Mouse (Mus musculus) midbrain, embryonic 11.5 days (tissue): ENCODE results near the gene Churc1. TPM values are rescaled to one million over a fixed set of nuclear protein-coding genes. Genes with fewer than 3 reads are reported as not detected.
A peak's percentile ranks its signal among the peaks of the same experiment; 100 is the strongest.

Source experiments
- ATAC-seq: fragments of 200-750 bp; cut with Nextera tagmentation; 2 replicates; pipeline ENCODE4 v1.8.0; 2017; ENCODE audit warnings: moderate TSS enrichment, moderate library complexity; ENCODE audit not compliant: low FRiP score
- DNase-seq: peaks from one replicate; pipeline ENCODE4 v3.0.0; 2015; ENCODE audit warnings: low spot score; ENCODE audit errors: missing footprints
- H3K27ac ChIP-seq: fragments of 300-500 bp; sonication (generic); 2 replicates; pipeline ENCODE4 v1.5.1; 2014; ENCODE audit warnings: low read depth, low read length
- H3K27me3 ChIP-seq: fragments of 300-500 bp; sonication (generic); 2 replicates; pipeline ENCODE4 v1.6.1; 2014; ENCODE audit warnings: mild to moderate bottlenecking, low read length, moderate library complexity, mixed read lengths; ENCODE audit not compliant: control insufficient read depth, insufficient read depth
- H3K36me3 ChIP-seq: fragments of 300-500 bp; sonication (generic); 2 replicates; pipeline ENCODE4 v1.6.1; 2014; ENCODE audit warnings: mild to moderate bottlenecking, low read length, moderate library complexity, mixed read lengths; ENCODE audit not compliant: control insufficient read depth, insufficient read depth
- H3K4me1 ChIP-seq: fragments of 300-500 bp; sonication (generic); 2 replicates; pipeline ENCODE4 v1.6.1; 2014; ENCODE audit warnings: low read length; ENCODE audit not compliant: control insufficient read depth, insufficient read depth
- H3K4me2 ChIP-seq: fragments of 300-500 bp; sonication (generic); 2 replicates; pipeline ENCODE4 v1.6.1; 2014; ENCODE audit warnings: mild to moderate bottlenecking, moderate library complexity
- H3K4me3 ChIP-seq: fragments of 300-500 bp; sonication (generic); 2 replicates; pipeline ENCODE4 v1.5.1; 2014; ENCODE audit warnings: low read depth, low read length
- H3K9ac ChIP-seq: fragments of 300-500 bp; sonication (generic); 2 replicates; pipeline ENCODE4 v1.6.1; 2014; ENCODE audit warnings: low read length
- H3K9me3 ChIP-seq: fragments of 300-500 bp; sonication (generic); 2 replicates; pipeline ENCODE4 v1.6.1; 2016; ENCODE audit warnings: low read length; ENCODE audit not compliant: control insufficient read depth
- WGBS: fragments of 180-500 bp; shearing (Covaris S2); extraction: QIAGEN DNeasy Blood & Tissue Kit; methylation state at CpG from one replicate; pipeline ENCODE4 v1.1.7; 2014; 5-methylcytosine and 5-hydroxymethylcytosine counted together
- polyA plus RNA-seq: library from polyadenylated mRNA; unstranded; fragments of >200 nt; fragmentation: Nextera tagmentation; extraction: Ambion mirVana; gene quantifications from 2 replicates; pipeline ENCODE4 v1.2.1, GENCODE M21; 2014

Gene Churc1
- polyA plus RNA-seq, 1 experiment from 2014 or later = 81.9 TPM

DNA sequence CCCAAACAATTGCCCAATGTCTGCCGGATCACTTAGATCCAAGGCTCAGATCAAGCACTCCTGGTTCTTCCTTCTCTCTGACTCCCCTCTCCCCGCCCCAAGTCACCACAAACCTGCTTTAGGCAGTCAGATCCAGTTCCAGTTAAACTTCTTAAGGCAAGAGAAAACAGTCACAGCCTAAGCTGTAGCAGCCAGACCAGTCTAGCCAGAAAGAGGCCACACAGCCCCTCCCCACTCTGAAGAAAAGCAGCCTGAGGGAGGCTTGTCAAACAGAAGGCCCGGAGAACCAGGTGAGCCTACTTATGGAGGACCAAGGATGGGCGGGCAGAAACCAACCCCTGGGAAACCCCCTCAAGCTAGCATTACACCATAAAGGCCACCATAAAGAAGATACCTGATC lies 52.8 kb downstream of the Churc1 start:
- Histone ChIP-seq H3K9ac (no peak overlapping the region), H3K36me3 (no peaks in the 10 kb centered on the region), H3K27ac (no peak overlapping the region; the same call in 1 of the 2 replicates), H3K4me1 (peaks cover 27% of the 10 kb centered on the region), H3K4me3 (no peak overlapping the region), H3K9me3 (no peaks in the 10 kb centered on the region), H3K27me3 (peaks cover 9% of the 10 kb centered on the region), H3K4me2 (no peak overlapping the region)
- ATAC-seq (no peak), DNase-seq (no peak)
- WGBS = 34% methylated on average over 4 of the region's 4 CpGs

DNA sequence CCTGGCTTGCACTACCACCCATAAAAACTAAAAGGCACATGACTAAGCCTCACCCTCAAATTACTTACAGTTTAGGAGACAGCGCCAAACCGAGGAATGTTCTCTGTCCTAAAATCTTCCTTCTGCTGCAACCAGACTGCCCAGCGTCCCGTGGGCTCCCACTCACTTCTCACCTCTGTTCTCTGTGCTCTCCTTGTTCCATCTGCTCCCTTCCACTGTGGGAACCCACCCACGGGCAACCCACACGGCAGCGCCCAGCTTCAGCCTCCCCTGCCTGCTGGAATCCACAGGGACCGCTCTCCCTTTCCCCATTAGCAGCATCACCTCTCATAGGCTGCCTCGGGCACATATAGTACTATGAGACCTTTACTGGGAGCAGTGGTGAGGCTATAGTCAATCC lies 53.6 kb downstream of the Churc1 start:
- H3K4me1 ChIP-seq = peaks cover 27% of the 10 kb centered on the region

DNA sequence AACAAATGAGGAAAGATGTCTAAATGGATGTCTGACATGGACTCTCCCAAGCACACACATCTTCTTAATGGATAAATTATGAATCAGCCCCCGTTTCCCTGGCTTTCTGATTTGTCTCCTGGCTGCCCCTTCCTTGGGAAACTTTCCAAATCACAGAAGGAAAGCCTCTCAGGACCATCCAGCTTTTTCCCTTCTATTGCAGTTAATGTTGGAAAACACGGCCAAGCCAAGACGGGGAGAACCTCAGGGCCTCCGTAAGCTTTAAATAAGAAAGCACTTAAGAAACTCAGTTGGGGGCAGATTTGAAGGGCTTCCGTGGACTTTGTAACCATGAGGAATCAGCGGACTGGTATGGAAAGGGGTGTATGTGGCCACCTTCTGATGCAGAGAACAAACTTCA lies 54.5 kb downstream of the Churc1 start:
- Histone ChIP-seq H3K36me3 (no peaks in the 10 kb centered on the region), H3K27ac (no peak overlapping the region), H3K4me3 (no peak overlapping the region), H3K27me3 (peaks cover 12% of the 10 kb centered on the region), H3K9me3 (no peaks in the 10 kb centered on the region), H3K4me2 (no peak overlapping the region), H3K4me1 (peaks cover 27% of the 10 kb centered on the region), H3K9ac (no peak overlapping the region)
- 58% methylated on average over 6 of the region's 6 CpGs for WGBS
- no peak for ATAC-seq
- DNase-seq = no peak

More for the DNA sequence above, 53.6 kb downstream of the Churc1 start:
- no peak for DNase-seq
- no peaks in the 10 kb centered on the region for H3K36me3 ChIP-seq
- 90% methylated on average over 9 of the region's 9 CpGs for WGBS
- no peaks in the 10 kb centered on the region for H3K9me3 ChIP-seq
- peaks cover 12% of the 10 kb centered on the region for H3K27me3 ChIP-seq
- no peak overlapping the region for H3K4me2 ChIP-seq
- no peak overlapping the region for H3K4me3 ChIP-seq
- no peak for ATAC-seq
- H3K27ac ChIP-seq = no peak overlapping the region
- H3K9ac ChIP-seq = no peak overlapping the region

DNA sequence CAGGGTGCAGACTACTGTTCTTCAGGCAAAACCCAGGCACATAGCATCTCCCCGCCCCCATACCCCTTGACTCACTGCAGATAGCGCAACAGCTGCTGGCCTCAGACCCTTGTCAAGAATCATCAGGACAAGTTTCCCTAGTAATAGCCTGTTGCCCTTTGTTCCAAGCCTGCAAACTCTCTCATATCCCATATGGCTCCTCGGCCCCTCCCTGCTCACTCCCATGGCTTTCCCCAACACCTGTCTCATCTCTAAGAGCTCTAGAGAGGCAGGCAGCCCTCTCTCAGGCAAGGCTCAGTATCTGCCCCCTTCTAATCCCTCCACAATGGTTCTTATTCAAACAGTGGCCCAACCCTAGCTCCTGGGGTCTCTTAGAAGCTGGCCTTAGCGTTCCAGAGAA lies 55.3 kb downstream of the Churc1 start:
- DNase-seq (peak; percentile 87), ATAC-seq (no peak)
- no peak overlapping the region for H3K9ac ChIP-seq
- H3K4me2 ChIP-seq = peak overlapping the region; percentile 92; the same call in 1 of the 2 replicates
- H3K27ac ChIP-seq = no peak overlapping the region
- WGBS = 42% methylated on average over 4 of the region's 4 CpGs
- peaks cover 12% of the 10 kb centered on the region for H3K27me3 ChIP-seq
- H3K4me1 ChIP-seq = peaks cover 27% of the 10 kb centered on the region
- no peak overlapping the region for H3K4me3 ChIP-seq
- H3K9me3 ChIP-seq = no peaks in the 10 kb centered on the region
- H3K36me3 ChIP-seq = no peaks in the 10 kb centered on the region

DNA sequence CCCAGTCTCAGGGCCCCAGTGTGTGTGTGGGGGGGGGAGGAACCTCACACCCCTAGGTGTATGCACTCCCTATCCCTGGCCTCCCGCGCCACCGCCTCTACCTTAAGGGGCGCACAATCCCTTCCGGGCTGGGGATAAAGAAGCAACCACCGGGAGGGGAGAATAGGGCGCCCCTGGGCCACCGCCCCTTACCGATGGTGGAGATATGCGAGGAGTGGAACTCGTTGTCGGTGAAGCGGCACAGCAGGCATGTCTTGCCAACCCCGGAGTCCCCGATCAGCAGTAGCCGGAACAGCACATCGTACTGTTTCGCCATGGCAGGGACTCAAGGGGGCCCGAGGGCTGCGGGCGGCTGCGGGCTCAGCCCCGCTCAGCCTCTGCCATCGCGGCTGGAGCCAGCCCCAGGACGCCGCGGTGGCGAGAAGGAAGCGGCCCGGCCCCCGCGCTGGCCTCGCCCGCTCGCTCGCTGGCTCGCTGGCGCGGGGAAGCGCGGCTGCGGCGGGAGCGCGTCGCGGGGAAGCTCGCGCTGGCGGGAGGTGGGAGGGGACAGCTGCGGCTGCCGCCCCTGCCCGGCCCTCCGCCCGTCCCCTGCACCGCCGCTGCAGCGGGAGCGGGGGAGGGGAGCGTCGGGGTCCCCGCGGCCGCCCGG lies 56.8 kb downstream of the Churc1 start:
- DNase-seq = peak; percentile 95
- peak; percentile 75 for ATAC-seq
- WGBS = 1% methylated on average over 41 of the region's 66 CpGs
- Histone ChIP-seq H3K9ac (peak overlapping the region; percentile 76), H3K36me3 (no peaks in the 10 kb centered on the region), H3K4me1 (peaks cover 25% of the 10 kb centered on the region), H3K4me3 (peak overlapping the region; percentile 68), H3K27ac (no peak overlapping the region), H3K4me2 (peak overlapping the region; percentile 92), H3K27me3 (peaks cover 12% of the 10 kb centered on the region), H3K9me3 (no peaks in the 10 kb centered on the region)

DNA sequence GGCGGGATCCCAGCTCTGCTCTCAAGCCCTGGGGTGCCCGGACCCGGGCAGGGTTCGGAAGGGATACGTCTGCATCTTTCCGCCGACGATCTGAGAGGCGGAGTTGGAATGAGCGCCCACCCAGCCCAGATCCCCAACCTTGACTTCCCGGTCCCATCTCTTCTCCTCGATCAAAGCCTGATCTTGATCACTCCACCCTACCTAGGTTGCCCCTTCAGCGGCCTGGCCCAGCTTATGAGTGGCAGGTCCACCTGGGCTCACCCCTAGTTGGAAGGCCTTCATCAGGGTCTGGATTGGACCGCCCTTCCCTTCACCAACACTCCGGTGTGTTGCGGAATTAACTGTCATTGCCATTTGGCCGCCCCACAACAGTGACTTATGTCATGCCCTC lies 57.3 kb downstream of the Churc1 start, which contains the start of gene Rab15:
Rab15 (minus strand) TSS at position 258 of the 391 bp plus-strand sequence.
- DNase-seq (peak; percentile 95), ATAC-seq (peak; percentile 26; the same call in 1 of the 2 replicates)
- Histone ChIP-seq H3K36me3 (no peaks in the 10 kb centered on the region), H3K4me2 (peak within 1 kb of the TSS; percentile 92), H3K27me3 (peaks cover 12% of the 10 kb centered on the region), H3K27ac (no peak within 1 kb of the TSS), H3K4me1 (peaks cover 25% of the 10 kb centered on the region), H3K4me3 (peak within 1 kb of the TSS; percentile 68), H3K9me3 (no peaks in the 10 kb centered on the region), H3K9ac (peak within 1 kb of the TSS; percentile 76)
- 2% methylated on average over 17 of the region's 17 CpGs for WGBS

DNA sequence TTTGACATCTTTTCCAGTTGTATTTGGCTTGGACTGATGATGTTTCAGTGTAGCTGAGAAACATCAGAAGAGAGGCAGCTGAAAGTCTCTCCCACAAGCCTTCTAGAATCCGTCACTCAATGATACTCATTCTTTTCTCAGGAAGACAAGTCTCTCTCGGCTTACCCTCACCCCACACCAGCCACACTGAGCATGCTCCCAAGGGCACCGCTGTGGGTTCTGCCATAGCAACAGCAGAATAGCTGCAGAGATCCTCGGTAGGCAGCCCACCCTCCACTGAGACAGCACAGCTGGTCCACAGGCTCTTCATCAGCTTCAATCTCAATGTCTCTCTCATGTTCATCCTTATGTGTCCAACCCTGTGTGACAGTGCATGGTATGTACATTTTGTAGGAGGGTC lies 59.9 kb downstream of the Churc1 start:
- ATAC-seq = no peak
- Histone ChIP-seq H3K9ac (no peak overlapping the region), H3K4me2 (no peak overlapping the region), H3K4me3 (no peak overlapping the region), H3K27me3 (peaks cover 12% of the 10 kb centered on the region), H3K9me3 (no peaks in the 10 kb centered on the region), H3K36me3 (no peaks in the 10 kb centered on the region), H3K4me1 (peaks cover 15% of the 10 kb centered on the region), H3K27ac (no peak overlapping the region)
- WGBS = 69% methylated on average over 4 of the region's 4 CpGs
- no peak for DNase-seq

DNA sequence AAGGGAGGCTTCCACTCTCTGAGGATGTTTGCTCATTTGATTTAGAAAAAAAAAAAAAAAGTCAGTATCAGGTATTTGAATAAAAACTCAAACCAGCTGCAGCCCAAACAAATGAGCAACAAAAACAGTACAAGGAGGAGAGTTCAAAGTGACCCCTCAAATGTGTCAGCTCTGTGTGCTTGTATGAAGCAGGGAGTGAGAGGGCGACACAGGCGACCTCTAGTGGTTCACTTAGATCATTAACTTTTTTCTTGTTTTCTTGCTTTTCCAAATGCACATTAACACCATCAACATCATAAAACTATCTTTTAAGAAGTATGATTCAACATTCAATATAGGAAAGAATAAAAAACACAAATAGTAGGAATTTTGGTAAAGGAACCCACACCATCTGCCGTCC lies 67.4 kb downstream of the Churc1 start:
- H3K4me2 ChIP-seq = no peak overlapping the region
- no peaks in the 10 kb centered on the region for H3K9me3 ChIP-seq
- ATAC-seq (no peak), DNase-seq (peak; percentile 86)
- no peaks in the 10 kb centered on the region for H3K27me3 ChIP-seq
- no peaks in the 10 kb centered on the region for H3K36me3 ChIP-seq
- no peak overlapping the region for H3K9ac ChIP-seq
- no peak overlapping the region for H3K4me3 ChIP-seq
- 3% methylated on average over 3 of the region's 3 CpGs for WGBS
- H3K27ac ChIP-seq = no peak overlapping the region
- H3K4me1 ChIP-seq = no peaks in the 10 kb centered on the region; the same call in 1 of the 2 replicates
